15 mouse cellular contexts compared by ENCODE assay signal in the genomic region with DNA sequence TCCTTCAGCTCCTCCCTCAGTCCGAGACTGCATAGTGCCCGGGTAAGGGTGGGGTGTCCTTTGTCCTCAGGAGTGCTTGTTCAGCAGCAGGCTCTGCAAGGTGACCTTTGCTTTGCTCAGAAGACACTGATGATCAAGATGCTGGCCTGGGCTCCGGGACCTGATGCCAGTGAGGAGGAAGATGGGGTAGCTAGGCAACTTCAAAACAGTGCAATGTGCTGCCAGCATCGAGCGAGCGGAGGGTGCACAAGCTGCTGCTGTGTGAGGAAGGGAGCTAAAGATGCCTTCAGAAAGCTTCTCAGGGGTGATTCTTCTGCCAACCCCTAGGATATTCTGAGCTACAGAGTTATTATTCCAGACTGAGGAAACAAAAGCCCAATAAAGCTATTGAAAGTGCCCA. TPM values are rescaled to one million over a fixed set of nuclear protein-coding genes. Genes with fewer than 3 reads are reported as not detected.
DNase-seq lines count a peak whose midpoint lies in the region.
"Had no signal": no experiment of that assay in that cellular context is flagged by ENCODE, and none has a peak within 500 bp of the region (broad histone marks: within the 10 kb centered on the region; RNA-seq: fewer than 3 reads in every experiment).

No protein-coding gene starts in this region.

- DNase-seq in layer of hippocampus, adult 11-12 months (ENCODE audit: low spot score): peak; percentile 42
- no peak for DNase-seq in layer of hippocampus, adult 9-10 months (ENCODE audit: low spot score)
- DNase-seq in frontal cortex, postnatal 36 days (ENCODE audit: low spot score in 2 of 2): peak; percentile 38 to 56
- peak; percentile 24 to 30 for DNase-seq in left cerebral cortex, postnatal 10 days (ENCODE audit: extremely low spot score in 1 of 2, low spot score in 2 of 2)
- peak; percentile 19 for DNase-seq in right cerebral cortex, postnatal 4 days
- no peak for DNase-seq in kidney, adult 18-20 months
- no peak for DNase-seq in urinary bladder, postnatal 14 days (ENCODE audit: low spot score)
- DNase-seq: cerebellum, adult 11 months; gastrocnemius, postnatal 14 days; heart, postnatal 10 days; kidney, adult 11 months; kidney, postnatal 4 days; lung, adult 18-20 months; lung, postnatal 36 days had no signal

- intact Hi-C loops in left cerebral cortex, postnatal 10 days (cut with DNase I): no loop called here

RNA-seq across cellular contexts. Expression of a gene that starts 2.6 kb away (rescaled TPM):
- under 1 TPM in 1 of 2 experiments, not detected in 1; 0.08 TPM for total RNA-seq in left cerebral cortex, postnatal 10 days (2021)
- total RNA-seq: adrenal gland, postnatal 4 days; gastrocnemius, postnatal 14 days; heart, postnatal 10 days had no signal

RNA-seq across cellular contexts. Expression of a gene that starts 29.3 kb away (rescaled TPM):
- under 1 TPM; 0.73 to 0.79 TPM for total RNA-seq in left cerebral cortex, postnatal 10 days (2021)
- total RNA-seq: heart, postnatal 10 days had no signal

RNA-seq across cellular contexts. Expression of a gene that starts 59.6 kb away (rescaled TPM):
- total RNA-seq in left cerebral cortex, postnatal 10 days (2021): 1,000 to 10,000 TPM; 1,043 to 1,055 TPM

Comparison
In these comparisons a context has a peak if more than half of its experiments do, and no peak if none do; other contexts are left out.
1. DNase-seq: peak in layer of hippocampus, adult 11-12 months (single experiment), frontal cortex, postnatal 36 days (2 of 2), left cerebral cortex, postnatal 10 days (2 of 2) and right cerebral cortex, postnatal 4 days (single experiment); none in layer of hippocampus, adult 9-10 months (single experiment), kidney, adult 18-20 months (single experiment) and urinary bladder, postnatal 14 days (single experiment).